Mouse (Mus musculus): ENCODE results near the gene Hhip.

GRCm38 (mm10) chr8:79995075-79995474 is 62.7 kb downstream of the Hhip start:
- no peak for TF ChIP-seq CTCF (IDR thresholded peaks at IDR 0.05)
- no peak for TF ChIP-seq EP300 (IDR thresholded peaks at IDR 0.05)
